Mouse (Mus musculus): Measurements from ENCODE around the gene Nanog.
"Not testable (repeated sequence)": the region's sequence is repeated elsewhere in the genome, so short reads cannot be mapped to it uniquely, and the experiment has no call there.

The Nanog gene

DNA sequence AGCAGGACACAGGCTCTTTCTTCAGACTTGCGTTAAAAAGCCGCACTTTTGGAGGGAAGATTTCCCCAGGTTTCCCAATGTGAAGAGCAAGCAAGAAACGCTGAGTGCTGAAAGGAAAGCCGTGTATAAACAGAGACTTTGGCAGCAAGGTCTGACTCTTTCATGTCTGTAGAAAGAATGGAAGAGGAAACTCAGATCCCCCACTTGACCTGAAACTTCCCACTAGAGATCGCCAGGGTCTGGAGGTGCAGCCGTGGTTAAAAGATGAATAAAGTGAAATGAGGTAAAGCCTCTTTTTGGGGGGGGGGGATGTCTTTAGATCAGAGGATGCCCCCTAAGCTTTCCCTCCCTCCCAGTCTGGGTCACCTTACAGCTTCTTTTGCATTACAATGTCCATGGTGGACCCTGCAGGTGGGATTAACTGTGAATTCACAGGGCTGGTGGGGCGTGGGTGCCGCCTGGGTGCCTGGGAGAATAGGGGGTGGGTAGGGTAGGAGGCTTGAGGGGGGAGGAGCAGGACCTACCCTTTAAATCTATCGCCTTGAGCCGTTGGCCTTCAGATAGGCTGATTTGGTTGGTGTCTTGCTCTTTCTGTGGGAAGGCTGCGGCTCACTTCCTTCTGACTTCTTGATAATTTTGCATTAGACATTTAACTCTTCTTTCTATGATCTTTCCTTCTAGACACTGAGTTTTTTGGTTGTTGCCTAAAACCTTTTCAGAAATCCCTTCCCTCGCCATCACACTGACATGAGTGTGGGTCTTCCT is at the start of gene Nanog:
Gene Nanog (plus strand): TSS at position 454 of the 765 bp plus-strand sequence.
- no peak for DNase-seq

DNA sequence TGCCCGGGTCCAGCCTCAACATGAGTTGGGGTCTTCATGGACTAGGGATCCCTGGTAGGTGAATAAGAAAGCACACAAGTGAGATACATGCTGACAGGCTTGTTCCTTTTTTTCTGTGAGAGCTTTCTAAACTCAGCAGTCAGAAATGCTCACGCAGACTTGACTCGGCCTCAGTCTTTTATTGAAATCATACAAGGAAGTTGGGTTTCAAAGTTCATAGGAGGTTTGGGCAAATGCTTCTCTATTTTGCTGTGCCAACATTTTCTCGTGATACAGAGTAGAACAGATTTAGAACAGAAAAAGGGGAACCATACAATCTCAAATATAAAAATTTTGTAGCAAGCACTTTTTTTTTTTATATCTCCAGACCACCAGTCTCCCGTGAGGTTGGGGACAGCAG is 49.7 kb upstream of the Nanog start:
- no peak for DNase-seq

DNA sequence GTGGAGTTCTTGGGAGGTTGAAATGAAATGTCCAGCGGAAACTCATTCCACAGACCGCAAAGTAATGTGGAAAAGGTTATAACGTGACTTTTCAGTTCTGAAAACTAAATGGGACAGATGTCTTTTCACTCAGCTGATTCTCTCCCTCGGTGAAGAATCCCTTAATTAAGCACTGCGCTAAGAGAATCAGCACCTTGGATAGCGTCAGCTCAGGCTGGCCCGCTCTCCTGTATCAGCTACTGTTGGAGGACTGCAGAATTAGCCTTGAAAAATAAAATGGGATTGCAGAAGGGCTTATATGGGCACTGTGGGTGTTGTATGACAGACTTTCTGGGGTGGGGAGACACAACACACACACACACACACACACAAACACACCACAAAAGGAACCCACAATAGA is 47.7 kb upstream of the Nanog start:
- DNase-seq = no peak

DNA sequence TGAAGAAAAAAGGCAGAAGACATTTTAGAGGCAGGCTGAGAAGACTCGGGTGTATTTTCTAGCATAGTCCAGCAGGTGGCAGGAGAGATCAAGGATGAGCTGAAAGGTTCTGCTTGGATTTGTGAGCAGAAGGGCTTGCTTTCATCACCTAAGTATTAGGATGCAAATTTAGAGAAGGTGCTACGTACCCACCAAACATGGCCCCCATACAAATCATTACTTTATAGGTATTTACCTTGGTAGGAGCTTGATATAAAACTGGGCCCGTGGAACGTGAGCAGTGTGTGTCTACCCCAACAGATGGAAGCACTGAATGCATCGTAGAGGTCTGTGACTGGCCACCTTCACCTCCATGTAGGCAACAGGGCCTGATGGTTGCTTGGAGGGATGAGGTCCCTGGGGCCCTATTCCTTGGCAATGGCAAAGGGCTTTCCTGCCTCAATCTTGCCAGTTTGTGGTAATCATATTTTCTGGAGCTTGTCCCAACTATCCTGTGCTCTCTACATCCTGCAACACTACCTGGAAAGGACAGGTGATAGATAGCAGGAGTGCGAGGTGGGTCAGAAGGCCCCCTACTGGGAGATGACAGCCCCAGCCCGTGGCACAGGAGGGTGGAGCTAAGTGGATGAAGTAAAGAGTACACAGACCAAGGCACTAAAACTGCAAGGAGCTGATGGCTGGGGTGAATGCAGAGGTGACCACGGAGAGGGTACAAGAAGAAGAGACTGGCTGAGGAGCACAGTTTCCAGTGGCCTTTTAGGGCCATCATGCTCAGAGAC is 46.5 kb upstream of the Nanog start:
- peak; percentile 46 for DNase-seq

DNA sequence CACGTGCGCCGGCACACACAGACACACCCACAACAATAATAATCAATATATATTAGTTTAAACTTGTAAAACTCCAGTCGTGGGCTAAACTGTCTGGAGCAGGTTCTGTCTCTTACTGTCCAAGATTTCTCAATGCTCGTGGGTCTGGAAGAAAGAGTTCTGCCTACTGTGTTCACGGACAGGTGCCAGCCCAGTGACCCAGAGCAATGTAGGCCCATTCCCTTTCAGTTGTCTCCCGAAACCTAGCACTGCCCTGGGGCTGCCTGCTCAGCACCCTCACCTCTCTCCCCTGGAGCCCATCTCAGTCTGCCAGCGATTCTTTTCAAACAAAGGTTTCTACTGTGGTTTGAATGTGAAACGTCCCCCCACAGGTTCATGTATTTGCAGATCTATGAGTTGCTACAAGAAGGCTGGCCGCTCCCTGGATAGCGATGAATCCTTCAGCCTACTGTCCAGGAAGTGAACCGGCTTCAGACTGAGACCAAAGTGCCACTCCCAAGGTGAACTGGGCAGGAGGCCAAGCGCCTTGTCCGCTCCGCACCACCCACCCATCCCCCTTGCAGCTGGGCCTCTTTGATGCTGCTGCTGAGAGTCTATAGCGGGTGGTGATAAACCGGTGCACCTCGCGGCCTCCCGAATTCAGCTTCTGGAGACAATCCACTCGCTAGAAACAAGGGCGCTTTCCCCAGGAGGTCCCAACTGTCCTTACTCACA is 44.6 kb upstream of the Nanog start:
- DNase-seq = no peak

DNA sequence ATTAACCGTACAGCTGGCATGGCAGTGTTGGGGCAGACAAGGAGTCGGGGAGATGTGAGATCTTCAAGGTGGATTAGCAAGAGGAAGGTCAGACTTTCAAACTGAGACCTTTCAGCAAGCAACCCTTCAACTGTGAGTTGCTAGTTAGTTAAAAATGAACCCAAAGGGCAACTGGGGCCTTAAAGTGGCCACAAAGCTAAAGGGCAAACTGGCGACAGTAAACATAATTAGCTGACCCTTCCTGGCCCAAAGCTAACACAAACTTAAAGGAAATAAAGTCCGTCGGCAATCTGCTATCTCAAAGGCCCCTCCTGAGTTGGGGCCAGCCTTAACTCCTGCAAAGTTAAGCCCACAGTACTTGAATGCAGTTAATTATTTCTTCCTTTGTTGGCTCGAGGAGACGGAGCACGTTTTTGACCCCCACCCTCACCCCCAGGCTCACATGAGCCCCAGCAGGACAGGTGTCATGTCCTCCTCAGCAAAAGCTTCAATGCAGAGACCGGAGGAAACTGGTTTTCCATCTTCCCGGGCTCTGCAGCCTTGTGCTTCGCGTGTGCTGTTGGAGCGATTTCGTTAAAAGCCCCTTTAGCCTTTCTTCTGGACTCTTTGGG is 43.6 kb upstream of the Nanog start:
- no peak for DNase-seq

DNA sequence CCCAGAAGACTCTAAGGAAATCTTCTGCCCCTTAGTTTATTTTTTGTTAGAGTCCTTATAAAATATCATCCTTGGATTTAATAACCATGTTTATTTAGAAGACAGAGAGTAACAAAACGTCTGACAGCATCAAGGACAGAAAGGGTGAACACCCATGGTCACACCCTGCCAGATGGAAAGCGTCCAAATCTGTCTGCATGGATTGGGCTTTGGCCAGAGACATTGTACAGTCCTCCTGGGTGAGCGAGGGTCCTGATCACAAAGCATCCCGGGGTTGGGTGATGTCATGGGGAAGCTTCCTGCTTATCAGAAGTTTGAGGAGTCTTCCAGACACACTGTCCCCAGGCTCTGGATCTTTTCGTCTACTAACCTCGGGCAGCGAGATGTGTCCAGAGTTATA is 41.4 kb upstream of the Nanog start:
- no peak for DNase-seq

DNA sequence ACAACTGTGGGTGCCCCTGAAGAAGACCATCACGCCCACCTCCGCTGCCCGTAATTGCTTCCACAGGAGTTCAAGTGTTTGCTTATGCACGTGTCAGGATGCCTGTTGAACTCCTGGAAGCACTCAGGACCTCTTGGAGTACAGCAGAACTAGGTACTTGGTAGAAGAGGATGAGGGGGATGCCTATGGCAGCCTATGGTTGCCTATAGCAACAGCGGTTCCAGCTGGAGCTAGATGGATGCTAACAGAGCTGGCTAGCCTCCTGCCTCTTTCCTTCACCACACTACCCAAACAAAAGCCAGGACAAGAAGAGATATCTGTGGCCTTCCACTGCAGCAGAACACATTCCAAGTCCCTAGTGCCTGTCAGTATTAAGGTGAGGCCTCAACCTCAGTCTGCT is 39.6 kb upstream of the Nanog start:
- no peak for DNase-seq

DNA sequence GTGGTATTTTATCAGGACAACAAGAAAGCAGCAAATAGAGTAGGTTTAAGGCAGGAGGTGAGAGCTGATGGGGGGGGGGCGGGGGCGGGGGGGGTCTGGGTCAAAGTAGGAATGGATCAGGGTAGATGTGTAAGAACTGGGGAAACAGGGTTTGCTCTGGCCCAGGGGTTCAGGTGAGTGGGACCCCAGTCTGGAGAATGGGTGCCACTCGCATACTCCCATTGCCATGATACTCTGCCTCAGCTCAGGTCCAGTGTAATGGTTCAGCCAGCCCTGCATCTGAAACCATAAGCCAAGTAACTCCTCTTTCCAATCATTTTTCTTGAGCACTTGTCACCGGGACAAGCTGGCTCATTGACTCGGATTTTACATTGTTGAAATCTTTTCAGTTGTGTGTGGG is 38.5 kb upstream of the Nanog start:
- no peak for DNase-seq

DNA sequence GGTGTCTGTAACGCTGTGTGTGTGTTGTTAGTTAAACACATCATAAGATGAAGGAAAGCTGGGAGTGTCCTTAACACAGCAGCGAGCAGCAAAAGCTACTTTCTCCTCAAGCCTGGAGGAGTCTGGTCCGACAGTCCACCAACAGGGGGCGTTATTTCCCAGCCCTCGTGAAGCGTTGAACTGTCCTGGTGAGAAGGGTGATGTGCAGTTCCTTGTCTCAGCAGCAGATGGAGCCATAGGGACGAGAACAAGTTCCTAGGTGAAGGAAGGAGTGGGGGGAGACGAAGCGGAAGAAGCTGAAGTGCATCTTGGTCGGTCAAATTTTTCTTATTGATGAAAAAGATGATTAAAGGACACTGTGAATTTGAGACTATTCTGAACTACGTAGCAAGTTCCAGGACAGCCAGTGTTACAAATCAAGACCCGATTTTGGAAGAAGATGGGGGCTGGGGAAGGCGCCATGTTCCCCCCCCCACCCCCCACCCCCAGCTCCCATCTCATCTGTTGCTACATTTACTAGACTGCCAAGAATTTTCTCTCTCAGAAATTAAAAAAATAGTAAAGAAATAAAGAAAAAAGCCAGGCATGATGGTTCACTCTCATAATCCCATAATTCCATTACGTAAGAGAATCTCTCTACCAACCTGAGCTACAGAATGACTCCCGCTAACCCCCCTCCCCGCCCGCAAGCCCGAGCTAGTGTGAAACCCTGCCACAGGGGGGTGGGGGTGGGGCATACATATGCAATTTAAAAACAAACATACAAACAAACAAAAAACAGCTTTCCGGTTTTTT is 37.7 kb upstream of the Nanog start:
- DNase-seq = peak; percentile 97

DNA sequence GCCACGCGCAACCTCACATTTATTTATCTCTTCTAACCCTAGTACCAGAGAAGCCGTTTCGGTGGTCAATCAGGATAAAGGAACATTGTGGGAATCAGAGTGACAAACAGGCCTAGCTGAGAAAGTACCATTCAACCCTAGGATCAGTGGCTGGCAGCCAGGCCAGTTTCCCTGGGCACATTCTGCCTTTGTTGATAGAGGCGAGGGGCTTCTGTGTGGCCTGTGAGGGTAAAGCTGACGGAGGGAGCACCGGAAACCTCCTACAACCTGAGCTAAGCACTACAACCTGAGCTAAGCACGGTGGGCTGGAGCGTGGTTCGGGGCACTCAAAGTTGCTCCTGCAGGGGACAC is 37.1 kb upstream of the Nanog start:
- DNase-seq = no peak

DNA sequence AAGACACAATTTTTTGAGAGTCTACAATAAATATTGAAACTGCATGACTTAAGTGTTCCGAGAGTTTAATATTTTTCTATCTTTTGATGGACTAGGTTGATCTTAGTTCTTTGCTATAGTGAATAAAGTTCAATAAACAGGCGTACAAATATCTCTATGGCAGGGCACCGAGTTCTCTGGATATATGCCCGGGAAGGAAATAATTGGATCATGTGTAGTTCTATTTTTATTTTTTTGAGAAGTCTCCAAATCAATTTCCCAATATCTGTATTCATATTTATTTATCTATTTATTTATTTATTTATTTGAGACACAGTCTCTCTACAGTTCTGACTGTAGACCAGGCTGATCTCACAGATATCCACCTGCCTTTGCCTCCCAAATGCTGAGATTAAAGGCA is 36.4 kb upstream of the Nanog start:
- DNase-seq = no peak

DNA sequence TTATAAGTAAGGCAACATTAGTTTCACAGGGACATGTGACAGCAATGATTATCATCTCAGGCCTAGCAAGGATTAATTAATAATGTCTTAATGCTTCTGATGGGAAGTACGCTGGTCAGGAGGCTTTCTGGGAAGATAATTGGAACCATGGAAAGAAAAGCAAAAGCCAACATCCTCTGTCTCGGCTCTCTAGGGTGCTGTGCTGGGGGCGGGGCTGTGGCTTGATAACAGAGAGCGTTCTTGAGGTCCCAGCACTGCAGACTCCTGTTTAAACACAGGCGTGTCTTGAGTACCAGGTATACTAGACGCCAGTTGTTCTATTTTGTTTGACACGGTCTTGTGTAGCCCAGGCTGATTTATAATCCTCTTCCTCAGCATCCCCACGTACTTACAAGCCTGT is 34.5 kb upstream of the Nanog start:
- no peak for DNase-seq

DNA sequence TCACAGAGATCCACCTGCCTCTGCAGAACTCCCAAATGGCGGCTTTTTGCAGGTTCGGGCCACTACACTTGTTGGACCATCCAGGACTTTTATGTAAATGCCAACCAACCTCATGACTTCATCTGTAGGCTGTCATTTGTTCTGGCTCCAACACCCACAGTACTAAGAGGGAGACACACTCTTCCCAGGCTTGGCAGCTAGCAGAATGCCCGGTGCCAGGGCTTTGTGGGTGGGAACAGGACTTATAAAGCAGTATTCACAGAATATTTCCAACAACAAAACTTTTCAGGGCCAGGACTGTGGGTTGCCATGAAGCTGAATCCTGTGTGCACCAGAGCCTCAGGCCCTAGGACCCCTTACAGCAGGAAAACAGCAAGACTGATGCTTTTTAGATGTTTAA is 24.6 kb upstream of the Nanog start:
- DNase-seq = peak; percentile 86

DNA sequence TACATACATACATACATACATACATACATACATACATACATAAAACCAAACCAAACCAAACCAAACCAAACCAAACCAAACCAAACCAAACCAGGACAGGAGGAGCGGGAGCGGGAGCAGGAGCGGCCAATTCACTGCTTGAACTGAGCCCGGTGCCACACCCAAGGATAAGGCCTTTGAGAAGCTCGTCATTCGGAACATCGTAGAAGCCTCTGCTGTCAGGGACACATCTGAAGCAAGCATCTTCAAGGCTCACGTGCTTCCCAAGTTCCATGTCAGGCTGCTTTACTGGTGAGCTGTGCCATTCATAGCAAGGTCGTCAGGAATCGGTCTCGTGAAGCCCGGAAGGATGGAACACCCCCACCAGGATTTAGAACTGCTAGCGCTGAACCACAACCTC is 20.6 kb upstream of the Nanog start:
- DNase-seq = no peak

DNA sequence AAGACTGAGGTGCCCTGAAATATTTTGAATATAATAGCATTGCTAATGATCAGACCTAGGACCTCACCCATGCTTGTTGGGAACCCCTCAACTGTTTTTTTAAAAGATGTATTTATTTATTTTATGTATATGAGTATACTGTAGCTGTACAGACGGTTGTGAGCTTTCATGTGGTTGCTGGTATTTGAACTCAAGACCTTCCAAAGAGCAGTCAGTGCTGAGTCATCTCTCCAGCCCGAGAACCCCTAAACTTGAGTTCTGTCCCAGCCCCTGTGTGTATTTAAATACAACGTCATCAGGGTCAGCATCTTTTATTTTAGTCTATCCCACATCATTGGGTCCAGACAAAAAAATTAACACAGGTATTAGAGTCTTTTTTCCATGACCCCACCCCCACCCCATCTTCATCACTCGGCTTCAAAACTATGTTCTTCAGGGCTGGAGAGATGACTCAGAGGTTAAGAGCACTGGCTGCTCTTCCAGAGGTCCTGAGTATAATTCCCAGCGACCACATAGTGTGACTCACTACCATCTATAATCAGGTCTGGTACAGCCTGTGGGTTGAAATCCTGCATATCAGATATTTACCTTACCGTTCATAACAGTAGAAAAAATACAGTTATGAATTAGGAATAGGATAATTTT is 17.8 kb upstream of the Nanog start:
- DNase-seq = no peak

DNA sequence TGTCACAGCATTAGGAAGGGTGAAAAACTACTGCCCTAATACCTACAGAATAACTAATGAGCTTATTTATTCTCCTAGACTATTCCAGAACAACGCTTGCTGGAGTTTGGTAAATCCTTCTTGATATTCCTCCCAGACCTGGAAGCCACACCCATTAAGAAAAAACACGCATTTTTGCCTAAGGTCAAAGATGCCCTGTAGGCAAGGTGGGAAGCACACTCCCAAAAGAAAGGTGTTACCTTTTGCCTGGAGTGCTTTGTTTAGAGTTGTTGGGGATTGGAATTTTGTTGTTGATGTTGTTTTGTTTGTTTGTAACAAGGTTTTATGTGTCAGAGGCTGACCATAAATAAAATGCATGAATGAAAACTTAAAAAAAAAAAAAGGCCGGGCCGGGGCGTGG is 17.2 kb upstream of the Nanog start:
- no peak for DNase-seq

DNA sequence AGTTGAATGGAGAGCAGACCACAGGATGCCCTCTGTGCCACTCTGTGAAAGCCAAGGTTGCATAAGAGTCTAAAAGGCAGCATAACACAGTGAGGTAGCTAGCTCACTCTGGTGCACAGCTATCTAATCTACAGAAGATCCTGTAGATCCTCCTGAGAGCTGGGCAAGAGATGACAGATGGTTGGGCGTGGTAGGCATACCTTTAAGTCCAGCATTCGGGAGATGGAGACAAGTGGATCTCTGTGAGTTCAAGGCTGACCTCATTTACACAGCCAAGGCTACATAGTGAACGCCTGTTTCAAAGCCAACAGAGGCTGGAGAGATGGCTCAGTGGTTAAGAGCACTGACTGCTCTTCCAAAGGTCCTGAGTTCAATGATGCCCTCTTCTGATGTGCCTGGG is 11.9 kb upstream of the Nanog start:
- no peak for DNase-seq

DNA sequence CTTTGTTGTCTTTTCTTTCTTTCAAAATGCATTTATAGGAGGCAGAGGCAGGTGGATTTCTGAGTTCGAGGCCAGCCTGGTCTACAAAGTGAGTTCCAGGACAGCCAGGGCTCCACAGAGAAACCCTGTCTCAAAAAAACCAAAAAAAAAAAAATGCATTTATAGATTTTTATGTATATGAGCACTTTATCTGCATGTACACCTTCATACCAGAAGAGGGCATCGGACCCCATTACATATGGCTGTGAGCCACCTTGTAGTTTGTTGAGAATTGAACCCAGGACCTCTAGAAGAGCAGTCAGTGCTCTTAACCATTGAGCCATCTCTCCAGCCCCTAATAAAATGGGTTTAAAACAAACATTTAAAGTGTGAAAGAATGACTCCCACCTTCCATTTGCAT is 7.7 kb upstream of the Nanog start:
- not testable (repeated sequence) for DNase-seq

DNA sequence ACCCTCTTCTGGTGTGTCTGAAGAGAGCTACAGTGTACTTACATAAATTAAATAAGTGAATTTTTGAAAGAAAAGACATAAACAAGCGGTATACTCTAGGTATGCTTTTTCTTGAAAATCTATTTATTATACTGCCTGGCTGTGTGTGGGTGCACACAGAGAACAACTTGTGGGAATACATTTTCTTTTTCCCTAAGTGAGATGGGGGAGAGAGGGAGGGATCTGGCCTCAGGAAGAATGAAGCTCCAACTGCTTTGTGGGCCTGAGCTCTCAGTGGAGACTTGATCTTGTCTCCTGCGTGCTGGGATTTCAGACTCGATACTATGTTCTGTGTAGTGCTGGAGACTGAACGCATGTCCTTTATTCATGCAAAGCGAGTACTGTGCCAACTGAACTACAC is 5.5 kb upstream of the Nanog start:
- DNase-seq = no peak

DNA sequence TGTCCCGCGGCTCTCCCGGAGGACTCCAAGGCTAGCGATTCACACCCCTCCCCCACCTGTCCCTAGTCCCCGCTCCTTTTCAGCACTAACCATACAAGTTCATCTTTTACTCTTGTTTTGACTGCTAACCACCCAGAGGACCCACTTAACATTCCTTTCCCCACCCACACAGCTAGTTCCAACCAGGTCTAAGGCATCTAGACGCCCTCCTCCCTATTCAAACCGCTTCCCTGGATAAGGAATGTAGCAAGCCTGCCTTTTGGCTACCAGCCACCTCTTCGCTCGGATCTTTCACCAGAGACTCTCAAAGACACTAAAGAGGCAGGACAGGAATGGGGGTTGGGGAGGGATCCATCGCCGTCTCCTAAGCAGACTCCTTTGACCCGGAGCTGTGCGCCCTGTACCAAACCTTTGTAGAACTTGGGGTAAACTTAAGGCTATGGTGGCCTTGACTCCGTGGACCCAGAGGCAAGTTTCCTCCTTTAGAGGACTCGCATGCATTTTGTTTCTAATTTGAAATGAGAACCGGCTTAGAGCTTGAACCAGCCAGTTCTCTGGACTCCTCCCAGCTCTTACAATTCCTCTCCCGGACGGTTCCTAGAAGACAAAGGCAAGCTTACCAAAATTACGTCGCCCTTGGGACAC is 4.7 kb upstream of the Nanog start:
- peak; percentile 15 for DNase-seq

DNA sequence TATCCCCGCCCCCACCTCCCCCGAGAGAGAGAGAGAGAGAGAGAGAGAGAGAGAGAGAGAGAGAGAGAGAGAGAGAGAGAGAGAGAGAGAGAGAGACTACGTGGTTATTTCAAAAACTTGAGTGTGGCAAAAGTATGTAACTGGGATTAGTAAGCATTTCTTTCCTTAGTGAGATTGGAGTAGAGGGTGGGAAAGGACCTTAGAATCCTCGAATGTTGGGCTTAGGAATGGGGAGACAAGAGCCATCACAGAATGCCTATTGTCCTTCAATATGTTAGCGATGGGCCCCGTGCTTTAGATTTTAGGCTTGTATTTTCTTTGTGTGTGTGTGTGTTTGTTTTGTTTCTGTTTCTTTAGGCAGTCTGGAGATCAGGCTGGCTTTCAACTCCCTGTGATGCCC is 4.0 kb upstream of the Nanog start:
- DNase-seq = no peak

Data from right cerebral cortex, adult 18-20 months (tissue).